Mouse (Mus musculus): Measurements from ENCODE around the gene Dlg2. TPM values are rescaled to one million over a fixed set of nuclear protein-coding genes. Genes with fewer than 3 reads are reported as not detected.

Dlg2 gene
- polyA plus RNA-seq, 1 experiment, result 0.85 TPM

GRCm38 (mm10) chr7:91810774-91811173 is 1334.3 kb downstream of the Dlg2 start:
- Histone ChIP-seq H3K36me3 (ENCODE audit: control insufficient read depth, insufficient read depth, low read length, poor library complexity, severe bottlenecking) (no peaks in the 10 kb centered on the region), H3K9ac (ENCODE audit: low read depth, poor library complexity, severe bottlenecking) (no peak overlapping the region), H3K27me3 (ENCODE audit: control insufficient read depth, insufficient read depth, low read length, poor library complexity, severe bottlenecking) (no peaks in the 10 kb centered on the region), H3K4me1 (ENCODE audit: control insufficient read depth, insufficient read depth, low read length) (no peaks in the 10 kb centered on the region), H3K4me3 (ENCODE audit: low read depth, low read length) (no peak overlapping the region), H3K9me3 (replicated peaks; ENCODE audit: control insufficient read depth, insufficient read depth, low read length, poor library complexity, severe bottlenecking) (no peaks in the 10 kb centered on the region), H3K27ac (ENCODE audit: insufficient read depth, low read length) (no peak overlapping the region)
- TF ChIP-seq POLR2A (IDR thresholded peaks at IDR 0.05; ENCODE audit: insufficient read depth, low read length) (no peak), EP300 (IDR thresholded peaks at IDR 0.05; ENCODE audit: insufficient read depth, low read depth, low read length) (no peak), CTCF (IDR thresholded peaks at IDR 0.05; ENCODE audit: low read depth, low read length) (no peak)

DNA sequence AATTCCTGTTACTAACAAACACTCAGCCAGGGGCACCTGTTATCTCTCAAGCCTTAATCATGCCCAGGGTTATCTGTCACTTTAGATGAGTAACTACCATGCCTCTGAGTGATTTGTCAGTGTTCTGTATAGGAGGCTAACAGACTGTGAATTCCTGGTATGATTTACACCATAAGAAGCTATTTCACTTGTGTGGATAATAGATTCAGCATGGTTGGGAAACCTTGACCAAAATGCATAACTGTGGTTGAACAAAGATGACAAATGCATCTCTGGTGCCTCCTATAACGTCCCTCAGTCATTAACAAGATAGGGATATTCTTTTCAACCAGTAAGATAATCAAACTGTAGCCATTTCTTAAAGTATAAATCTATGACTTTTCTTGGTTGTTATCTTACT is 1341.5 kb downstream of the Dlg2 start:
- TF ChIP-seq POLR2A (IDR thresholded peaks at IDR 0.05; ENCODE audit: insufficient read depth, low read length) (no peak), CTCF (IDR thresholded peaks at IDR 0.05; ENCODE audit: low read depth, low read length) (no peak), EP300 (IDR thresholded peaks at IDR 0.05; ENCODE audit: insufficient read depth, low read depth, low read length) (no peak)
- H3K27ac ChIP-seq (ENCODE audit: insufficient read depth, low read length), result no peak overlapping the region
- no peaks in the 10 kb centered on the region for H3K4me1 ChIP-seq (ENCODE audit: control insufficient read depth, insufficient read depth, low read length)
- H3K4me3 ChIP-seq (ENCODE audit: low read depth, low read length), result no peak overlapping the region
- H3K9ac ChIP-seq (ENCODE audit: low read depth, poor library complexity, severe bottlenecking), result no peak overlapping the region
- no peaks in the 10 kb centered on the region for H3K36me3 ChIP-seq (ENCODE audit: control insufficient read depth, insufficient read depth, low read length, poor library complexity, severe bottlenecking)
- H3K27me3 ChIP-seq (ENCODE audit: control insufficient read depth, insufficient read depth, low read length, poor library complexity, severe bottlenecking), result no peaks in the 10 kb centered on the region
- no peaks in the 10 kb centered on the region for H3K9me3 ChIP-seq (replicated peaks; ENCODE audit: control insufficient read depth, insufficient read depth, low read length, poor library complexity, severe bottlenecking)

DNA sequence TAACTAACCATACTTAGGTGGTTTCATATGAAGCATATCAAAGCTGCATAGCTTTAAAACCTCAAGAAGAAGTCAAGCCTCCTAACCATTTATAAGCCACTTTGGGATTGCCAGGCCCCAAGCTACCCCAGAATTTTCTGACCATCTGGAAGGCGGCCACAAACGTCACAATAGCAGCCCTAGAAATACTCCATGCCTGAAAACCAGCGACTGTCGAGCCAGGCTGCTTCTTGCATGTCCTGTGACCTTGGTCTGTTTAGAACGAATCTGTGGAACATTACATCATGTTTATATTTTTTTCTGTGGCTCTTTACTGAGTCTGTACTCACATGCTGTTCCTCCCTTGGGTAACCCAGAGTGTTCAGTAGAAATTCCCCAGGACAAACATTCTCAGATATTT is 1355.7 kb downstream of the Dlg2 start:
- TF ChIP-seq POLR2A (IDR thresholded peaks at IDR 0.05; ENCODE audit: insufficient read depth, low read length), result no peak
- no peak for TF ChIP-seq CTCF (IDR thresholded peaks at IDR 0.05; ENCODE audit: low read depth, low read length)
- TF ChIP-seq EP300 (IDR thresholded peaks at IDR 0.05; ENCODE audit: insufficient read depth, low read depth, low read length), result no peak
- no peaks in the 10 kb centered on the region for H3K9me3 ChIP-seq (replicated peaks; ENCODE audit: control insufficient read depth, insufficient read depth, low read length, poor library complexity, severe bottlenecking)
- H3K4me3 ChIP-seq (ENCODE audit: low read depth, low read length), result no peak overlapping the region
- no peak overlapping the region for H3K9ac ChIP-seq (ENCODE audit: low read depth, poor library complexity, severe bottlenecking)
- no peaks in the 10 kb centered on the region for H3K4me1 ChIP-seq (ENCODE audit: control insufficient read depth, insufficient read depth, low read length)
- no peak overlapping the region for H3K27ac ChIP-seq (ENCODE audit: insufficient read depth, low read length)
- H3K36me3 ChIP-seq (ENCODE audit: control insufficient read depth, insufficient read depth, low read length, poor library complexity, severe bottlenecking), result no peaks in the 10 kb centered on the region
- no peaks in the 10 kb centered on the region for H3K27me3 ChIP-seq (ENCODE audit: control insufficient read depth, insufficient read depth, low read length, poor library complexity, severe bottlenecking)

GRCm38 (mm10) chr7:91845723-91846122 is 1369.3 kb downstream of the Dlg2 start:
- H3K9ac ChIP-seq (ENCODE audit: low read depth, poor library complexity, severe bottlenecking), result no peak overlapping the region
- no peaks in the 10 kb centered on the region for H3K4me1 ChIP-seq (ENCODE audit: control insufficient read depth, insufficient read depth, low read length)
- H3K27ac ChIP-seq (ENCODE audit: insufficient read depth, low read length), result no peak overlapping the region
- no peaks in the 10 kb centered on the region for H3K27me3 ChIP-seq (ENCODE audit: control insufficient read depth, insufficient read depth, low read length, poor library complexity, severe bottlenecking)
- no peak overlapping the region for H3K4me3 ChIP-seq (ENCODE audit: low read depth, low read length)
- no peaks in the 10 kb centered on the region for H3K9me3 ChIP-seq (replicated peaks; ENCODE audit: control insufficient read depth, insufficient read depth, low read length, poor library complexity, severe bottlenecking)
- no peaks in the 10 kb centered on the region for H3K36me3 ChIP-seq (ENCODE audit: control insufficient read depth, insufficient read depth, low read length, poor library complexity, severe bottlenecking)
- TF ChIP-seq CTCF (IDR thresholded peaks at IDR 0.05; ENCODE audit: low read depth, low read length) (no peak), POLR2A (IDR thresholded peaks at IDR 0.05; ENCODE audit: insufficient read depth, low read length) (no peak), EP300 (IDR thresholded peaks at IDR 0.05; ENCODE audit: insufficient read depth, low read depth, low read length) (no peak)

GRCm38 (mm10) chr7:91849364-91849763 is 1372.9 kb downstream of the Dlg2 start:
- Histone ChIP-seq H3K9ac (ENCODE audit: low read depth, poor library complexity, severe bottlenecking) (no peak overlapping the region), H3K27ac (ENCODE audit: insufficient read depth, low read length) (no peak overlapping the region), H3K36me3 (ENCODE audit: control insufficient read depth, insufficient read depth, low read length, poor library complexity, severe bottlenecking) (no peaks in the 10 kb centered on the region), H3K4me1 (ENCODE audit: control insufficient read depth, insufficient read depth, low read length) (no peaks in the 10 kb centered on the region), H3K4me3 (ENCODE audit: low read depth, low read length) (no peak overlapping the region), H3K27me3 (ENCODE audit: control insufficient read depth, insufficient read depth, low read length, poor library complexity, severe bottlenecking) (no peaks in the 10 kb centered on the region; the same call in 1 of the 2 replicates), H3K9me3 (replicated peaks; ENCODE audit: control insufficient read depth, insufficient read depth, low read length, poor library complexity, severe bottlenecking) (no peaks in the 10 kb centered on the region)
- TF ChIP-seq CTCF (IDR thresholded peaks at IDR 0.05; ENCODE audit: low read depth, low read length) (no peak), POLR2A (IDR thresholded peaks at IDR 0.05; ENCODE audit: insufficient read depth, low read length) (no peak), EP300 (IDR thresholded peaks at IDR 0.05; ENCODE audit: insufficient read depth, low read depth, low read length) (no peak)

DNA sequence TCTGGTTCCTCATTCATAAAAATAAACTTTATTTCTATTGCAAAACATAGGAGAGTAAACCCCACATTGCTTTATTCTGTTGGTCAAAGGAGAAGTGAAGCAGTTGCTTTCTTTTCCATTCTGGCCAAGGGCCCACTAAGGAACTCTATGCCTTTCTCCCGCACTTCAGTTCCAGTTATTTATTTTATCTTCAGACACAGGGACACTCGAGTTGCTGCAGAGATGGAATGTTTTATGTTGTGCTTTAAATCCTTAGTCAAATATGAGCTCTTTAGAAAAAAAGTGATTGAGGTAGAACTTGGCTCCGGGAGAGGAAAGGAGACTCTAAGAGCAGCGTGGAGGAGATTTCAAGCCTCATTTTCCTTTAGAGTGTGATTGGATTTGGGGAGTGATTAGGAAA is 1377.2 kb downstream of the Dlg2 start:
- H3K9me3 ChIP-seq (replicated peaks; ENCODE audit: control insufficient read depth, insufficient read depth, low read length, poor library complexity, severe bottlenecking), result no peaks in the 10 kb centered on the region
- H3K27me3 ChIP-seq (ENCODE audit: control insufficient read depth, insufficient read depth, low read length, poor library complexity, severe bottlenecking), result no peaks in the 10 kb centered on the region; the same call in 1 of the 2 replicates
- H3K4me3 ChIP-seq (ENCODE audit: low read depth, low read length), result no peak overlapping the region
- TF ChIP-seq POLR2A (IDR thresholded peaks at IDR 0.05; ENCODE audit: insufficient read depth, low read length), result no peak
- TF ChIP-seq EP300 (IDR thresholded peaks at IDR 0.05; ENCODE audit: insufficient read depth, low read depth, low read length), result no peak
- no peak for TF ChIP-seq CTCF (IDR thresholded peaks at IDR 0.05; ENCODE audit: low read depth, low read length)
- H3K36me3 ChIP-seq (ENCODE audit: control insufficient read depth, insufficient read depth, low read length, poor library complexity, severe bottlenecking), result no peaks in the 10 kb centered on the region
- no peak overlapping the region for H3K9ac ChIP-seq (ENCODE audit: low read depth, poor library complexity, severe bottlenecking)
- H3K27ac ChIP-seq (ENCODE audit: insufficient read depth, low read length), result no peak overlapping the region
- H3K4me1 ChIP-seq (ENCODE audit: control insufficient read depth, insufficient read depth, low read length), result no peaks in the 10 kb centered on the region

Data from ES-Bruce4 (cell line).